In the genomic region with DNA sequence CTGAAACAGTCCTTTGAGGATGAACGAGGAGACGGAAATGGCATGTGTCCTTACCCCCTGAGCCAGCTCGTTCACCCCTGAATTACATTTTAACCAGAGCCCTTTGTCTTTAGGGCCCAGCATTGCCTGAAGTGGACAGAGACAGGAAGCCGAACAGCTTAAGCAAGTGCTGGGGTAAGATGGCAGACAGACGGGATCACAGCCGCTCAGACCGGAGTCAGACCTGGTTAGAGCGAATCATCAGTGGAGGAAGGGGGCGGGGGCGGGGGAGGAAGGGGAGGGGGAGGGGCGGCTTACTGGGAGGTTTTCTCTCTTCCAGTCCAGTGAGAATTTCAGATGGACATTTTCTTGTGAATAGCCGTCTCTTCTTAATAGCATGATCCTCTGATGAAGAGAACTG, we compare ENCODE assay signal across 19 mouse cellular contexts.
DNase-seq lines count a peak whose midpoint lies in the region; ATAC-seq lines count a peak whose summit lies in the region.
"Had no signal": no experiment of that assay in that cellular context is flagged by ENCODE, and none has a peak within 500 bp of the region (broad histone marks: within the 10 kb centered on the region; RNA-seq: fewer than 3 reads in every experiment).

No protein-coding gene starts in this region.

- H3K4me3 ChIP-seq in forebrain, embryonic 10.5 days, result no peak overlapping the region
- no peak overlapping the region for H3K4me3 ChIP-seq in forebrain, embryonic 15.5 days
- H3K4me3 ChIP-seq in kidney, embryonic 14.5 days (ENCODE audit: low read length), result no peak overlapping the region
- H3K4me3 ChIP-seq in neural tube, embryonic 15.5 days (replicated peaks), result no peak overlapping the region
- H3K4me3 ChIP-seq: erythroblast, embryonic 14.5 days had no signal

- peaks cover 12% of the 10 kb centered on the region for H3K4me1 ChIP-seq in forebrain, embryonic 10.5 days
- peaks cover 3% of the 10 kb centered on the region; the same call in 1 of the 2 replicates for H3K4me1 ChIP-seq in forebrain, embryonic 15.5 days
- peaks cover 34% of the 10 kb centered on the region for H3K4me1 ChIP-seq in kidney, embryonic 14.5 days (ENCODE audit: control insufficient read depth, insufficient read depth, low read length)
- peaks cover 7% of the 10 kb centered on the region for H3K4me1 ChIP-seq in neural tube, embryonic 15.5 days

- no peaks in the 10 kb centered on the region for H3K27me3 ChIP-seq in forebrain, embryonic 10.5 days (ENCODE audit: poor library complexity, severe bottlenecking)
- 0 out of 2 replicates have a peak, but pooled peaks cover 3% of the 10 kb centered on the region for H3K27me3 ChIP-seq in forebrain, embryonic 15.5 days
- H3K27me3 ChIP-seq in kidney, embryonic 14.5 days (ENCODE audit: control insufficient read depth, insufficient read depth, low read length), result no peaks in the 10 kb centered on the region
- H3K27me3 ChIP-seq in neural tube, embryonic 15.5 days (replicated peaks), result no peaks in the 10 kb centered on the region

- H3K36me3 ChIP-seq in forebrain, embryonic 10.5 days (replicated peaks), result no peaks in the 10 kb centered on the region
- H3K36me3 ChIP-seq in forebrain, embryonic 15.5 days, result no peaks in the 10 kb centered on the region
- no peaks in the 10 kb centered on the region for H3K36me3 ChIP-seq in kidney, embryonic 14.5 days (ENCODE audit: control insufficient read depth, insufficient read depth, low read length)
- H3K36me3 ChIP-seq in neural tube, embryonic 15.5 days, result no peaks in the 10 kb centered on the region
- H3K36me3 ChIP-seq: G1E had no signal

- WGBS in forebrain, embryonic 10.5 days, result 54% methylated on average over 12 of the region's 12 CpGs
- 48% methylated on average over 12 of the region's 12 CpGs for WGBS in forebrain, embryonic 15.5 days
- WGBS in kidney, embryonic 14.5 days, result 26% methylated on average over 10 of the region's 12 CpGs
- WGBS in neural tube, embryonic 15.5 days, result 16% methylated on average over 9 of the region's 12 CpGs

- no peak overlapping the region for H3K9ac ChIP-seq in forebrain, embryonic 15.5 days (replicated peaks)
- H3K9ac ChIP-seq in kidney, embryonic 14.5 days (ENCODE audit: low read depth, low read length), result no peak overlapping the region
- no peak overlapping the region for H3K9ac ChIP-seq in neural tube, embryonic 15.5 days (replicated peaks)

- H3K27ac ChIP-seq in forebrain, embryonic 10.5 days, result peak overlapping the region; percentile 32; the same call in 1 of the 2 replicates
- H3K27ac ChIP-seq in forebrain, embryonic 15.5 days (replicated peaks), result no peak overlapping the region
- H3K27ac ChIP-seq in kidney, embryonic 14.5 days (ENCODE audit: low read depth, low read length), result no peak overlapping the region
- H3K27ac ChIP-seq in neural tube, embryonic 15.5 days (replicated peaks), result no peak overlapping the region
- H3K27ac ChIP-seq: stomach, postnatal 0 days had no signal

- H3K4me2 ChIP-seq in forebrain, embryonic 15.5 days (replicated peaks), result no peak overlapping the region
- peak overlapping the region; percentile 22 for H3K4me2 ChIP-seq in kidney, embryonic 14.5 days (replicated peaks; ENCODE audit: low read depth, low read length)
- no peak overlapping the region for H3K4me2 ChIP-seq in neural tube, embryonic 15.5 days

- no peak for ATAC-seq in forebrain, embryonic 15.5 days (replicated peaks)
- ATAC-seq in kidney, embryonic 14.5 days (ENCODE audit: low FRiP score, low TSS enrichment), result peak; percentile 51; the same call in 1 of the 2 replicates
- no peak for ATAC-seq in neural tube, embryonic 15.5 days (ENCODE audit: low FRiP score)
- ATAC-seq: CD4-positive, CD25-positive, alpha-beta regulatory T cell, adult 4 months had no signal

- DNase-seq in forebrain, embryonic 10.5 days (ENCODE audit: extremely low spot score, low spot score), result peak; percentile 17
- no peak for DNase-seq in kidney, postnatal 36 days
- peak; percentile 38 for DNase-seq in neural tube, embryonic 10.5 days (ENCODE audit: extremely low spot score, low spot score)
- no peak for DNase-seq in cerebellum, postnatal 10 days
- DNase-seq in ovary, postnatal 14 days (ENCODE audit: low spot score), result no peak
- DNase-seq: cerebellum, adult 8-10 months; gastrocnemius, postnatal 14 days; heart, postnatal 14 days; liver; lung, adult 18-20 months; lung, postnatal 4 days; midbrain, embryonic 14.5 days had no signal

- H3K9me3 ChIP-seq in forebrain, embryonic 10.5 days, result peaks cover 4% of the 10 kb centered on the region; the same call in 1 of the 2 replicates
- H3K9me3 ChIP-seq in forebrain, embryonic 15.5 days, result no peaks in the 10 kb centered on the region
- no peaks in the 10 kb centered on the region for H3K9me3 ChIP-seq in kidney, embryonic 14.5 days (ENCODE audit: control insufficient read depth, low read length)
- no peaks in the 10 kb centered on the region for H3K9me3 ChIP-seq in neural tube, embryonic 15.5 days (replicated peaks)
- H3K9me3 ChIP-seq: G1E had no signal

Comparison
In these comparisons a context has a peak if more than half of its experiments do, and no peak if none do; other contexts are left out.
1. DNase-seq: peak in forebrain, embryonic 10.5 days (single experiment) and neural tube, embryonic 10.5 days (single experiment); none in kidney, postnatal 36 days (0 of 2), cerebellum, postnatal 10 days (0 of 2) and ovary, postnatal 14 days (single experiment).